In genomic region chr19:46075616-46076607, GRCm38 (mm10) we compare ENCODE assay signal across 8 mouse cellular contexts. TPM values are rescaled to one million over a fixed set of nuclear protein-coding genes. Genes with fewer than 3 reads are reported as not detected.
DNase-seq lines count a peak whose midpoint lies in the region; ATAC-seq and TF ChIP-seq lines count a peak whose summit lies in the region.

Gene Nolc1, plus strand, starts transcription at chr19:46075863.

- peak; percentile 94 for DNase-seq in Patski (ENCODE audit: low read depth, low spot score)
- peak; percentile 98 to 100 for DNase-seq in cerebellum, postnatal 14 days
- DNase-seq in frontal cortex, postnatal 14 days (ENCODE audit: low spot score in 2 of 2): peak; percentile 99
- DNase-seq in layer of hippocampus, postnatal 25 days (ENCODE audit: extremely low spot score in 1 of 2, low spot score in 1 of 2): peak; percentile 99 to 100
- DNase-seq in lung, postnatal 25 days (ENCODE audit: low spot score): peak; percentile 99
- peak; percentile 98 for DNase-seq in retina, embryonic 14.5 days (ENCODE audit: low spot score)
- peak; percentile 99 for DNase-seq in thymus, postnatal 4 days

- H3K9me3 ChIP-seq in hindbrain, embryonic 13.5 days: no peaks in the 10 kb centered on the region

- CTCF ChIA-PET in Patski (lab: Charles Lee): interaction anchor here (1.1 to 1.5 kb wide), 4 partner anchors 10 to 233 kb away, joined by 3 to 7 read pairs (median 3); no protein-coding TSS in a partner anchor

- peak within 1 kb of the TSS; percentile 87 for H3K4me3 ChIP-seq in hindbrain, embryonic 13.5 days

- POLR2A ChIA-PET in Patski (lab: Charles Lee): interaction anchor here (0.6 to 1.5 kb wide), 6 partner anchors 11 to 290 kb away, joined by 3 to 4 read pairs (median 4); no protein-coding TSS in a partner anchor

- peak within 1 kb of the TSS; percentile 76 for H3K27ac ChIP-seq in hindbrain, embryonic 13.5 days

- TF ChIP-seq CTCF in Patski (IDR thresholded peaks at IDR 0.05): no peak

- under 1% methylated on average over 66 of the region's 66 CpGs for WGBS in hindbrain, embryonic 13.5 days

- H3K4me2 ChIP-seq in hindbrain, embryonic 13.5 days: peak within 1 kb of the TSS; percentile 89

- peaks cover 22% of the 10 kb centered on the region for H3K4me1 ChIP-seq in hindbrain, embryonic 13.5 days (replicated peaks)

- peaks cover 56% of the 10 kb centered on the region for H3K36me3 ChIP-seq in hindbrain, embryonic 13.5 days

- no peaks in the 10 kb centered on the region for H3K27me3 ChIP-seq in Patski
- no peaks in the 10 kb centered on the region for H3K27me3 ChIP-seq in hindbrain, embryonic 13.5 days

- ATAC-seq in Patski: peak; percentile 77
- ATAC-seq in hindbrain, embryonic 13.5 days (ENCODE audit: low FRiP score): peak; percentile 96

- in situ Hi-C loops in Patski (cut with MboI; ENCODE audit: low pct_unique_long_range_greater_than_20kb): no loop called here

- peak within 1 kb of the TSS; percentile 81 for H3K9ac ChIP-seq in hindbrain, embryonic 13.5 days

RNA-seq across cellular contexts. Expression of gene Nolc1, which starts in this region (rescaled TPM):
- 66.3 TPM for polyA plus RNA-seq in Patski (2021)
- polyA plus RNA-seq in hindbrain, embryonic 13.5 days (2015; fragmentation: Nextera tagmentation; extraction: Ambion mirVana): 73.4 and 79.5 TPM in 2 replicates
- 10 to 100 TPM; 44.7 to 48.4 TPM for total RNA-seq in layer of hippocampus, postnatal 25 days (2021)

Comparison
In these comparisons a context has a peak if more than half of its experiments do, and no peak if none do; other contexts are left out.
1. Peak in every context shown above with its lines: DNase-seq, ATAC-seq, H3K4me3 ChIP-seq and H3K27ac ChIP-seq.